Mouse (Mus musculus) midbrain, embryonic 15.5 days (tissue): Measurements from ENCODE around the gene 4933434E20Rik. TPM values are rescaled to one million over a fixed set of nuclear protein-coding genes. Genes with fewer than 3 reads are reported as not detected.

ENCODE experiments used
- ATAC-seq: fragments of 200-750 bp; cut with Nextera tagmentation; replicated peaks from 2 replicates; pipeline ENCODE4 v1.8.0; 2017; ENCODE audit warnings: moderate TSS enrichment
- H3K27ac ChIP-seq: fragments of 300-500 bp; sonication (generic); 2 replicates; pipeline ENCODE4 v1.5.1; 2015; ENCODE audit warnings: mild to moderate bottlenecking, inconsistent platforms
- H3K27me3 ChIP-seq: fragments of 300-500 bp; sonication (generic); replicated peaks from 2 replicates; pipeline ENCODE4 v1.6.1; 2015; ENCODE audit warnings: inconsistent platforms
- H3K36me3 ChIP-seq: fragments of 300-500 bp; sonication (generic); replicated peaks from 2 replicates; pipeline ENCODE4 v1.6.1; 2015; ENCODE audit warnings: inconsistent platforms
- H3K4me1 ChIP-seq: fragments of 300-500 bp; sonication (generic); 2 replicates; pipeline ENCODE4 v1.6.1; 2015; ENCODE audit warnings: inconsistent platforms
- H3K4me2 ChIP-seq: fragments of 300-500 bp; sonication (generic); 2 replicates; pipeline ENCODE4 v1.6.1; 2015; ENCODE audit warnings: inconsistent platforms, mild to moderate bottlenecking, moderate library complexity
- H3K4me3 ChIP-seq: fragments of 300-500 bp; sonication (generic); 2 replicates; pipeline ENCODE4 v1.5.1; 2015; ENCODE audit warnings: mild to moderate bottlenecking, inconsistent platforms
- H3K9ac ChIP-seq: fragments of 300-500 bp; sonication (generic); 2 replicates; pipeline ENCODE4 v1.6.1; 2015; ENCODE audit warnings: mild to moderate bottlenecking, inconsistent platforms
- H3K9me3 ChIP-seq: fragments of 300-500 bp; sonication (generic); 2 replicates; pipeline ENCODE4 v1.6.1; 2016; ENCODE audit warnings: inconsistent platforms
- WGBS: fragments of 180-500 bp; shearing (Covaris S2); methylation state at CpG from one replicate; pipeline ENCODE4 v1.1.7; 2015; ENCODE audit warnings: mixed read lengths; 5-methylcytosine and 5-hydroxymethylcytosine counted together
- polyA plus RNA-seq: library from polyadenylated mRNA; unstranded; fragments of >200 nt; fragmentation: Nextera tagmentation; extraction: Ambion mirVana; gene quantifications from 2 replicates; pipeline ENCODE4 v1.2.1, GENCODE M21; 2015

Gene 4933434E20Rik
- polyA plus RNA-seq, 1 experiment from 2014 or later = 210 TPM

GRCm38 (mm10) chr3:90083698-90084324, 32.4 kb downstream of the 4933434E20Rik start:
- WGBS = 41% methylated on average over 3 of the region's 3 CpGs
- H3K9ac ChIP-seq = no peak overlapping the region

DNA sequence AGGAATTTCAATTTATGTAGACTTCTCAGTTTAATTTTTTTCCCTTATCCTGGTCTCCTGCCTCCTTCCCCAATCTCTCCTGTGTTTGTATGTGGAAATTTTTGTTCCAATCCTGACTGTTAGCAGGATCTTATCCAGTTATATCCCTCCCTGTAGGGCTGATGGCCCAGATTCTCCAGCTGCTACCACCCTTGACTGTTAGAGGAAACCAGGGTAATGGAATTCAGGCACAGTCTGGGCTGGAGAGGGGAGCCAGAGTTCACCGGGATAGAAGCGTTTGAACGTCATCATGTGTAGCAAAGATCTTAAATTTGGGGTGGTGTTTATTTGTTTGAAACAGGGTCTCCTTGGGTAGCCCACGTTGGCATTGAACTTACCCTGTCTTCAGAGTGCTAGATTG, 33.4 kb downstream of the 4933434E20Rik start:
- Histone ChIP-seq H3K4me2 (no peak overlapping the region), H3K36me3 (peaks cover 27% of the 10 kb centered on the region), H3K9me3 (no peaks in the 10 kb centered on the region), H3K27me3 (no peaks in the 10 kb centered on the region), H3K9ac (no peak overlapping the region), H3K27ac (no peak overlapping the region), H3K4me1 (peaks cover 48% of the 10 kb centered on the region), H3K4me3 (no peak overlapping the region)
- ATAC-seq = no peak
- 89% methylated on average over 4 of the region's 4 CpGs for WGBS

More at GRCm38 (mm10) chr3:90083698-90084324, 32.4 kb downstream of the 4933434E20Rik start:
- Histone ChIP-seq H3K36me3 (peaks cover 18% of the 10 kb centered on the region), H3K9me3 (no peaks in the 10 kb centered on the region), H3K27me3 (no peaks in the 10 kb centered on the region), H3K4me2 (no peak overlapping the region; the same call in 1 of the 2 replicates), H3K4me3 (no peak overlapping the region), H3K27ac (peak overlapping the region; percentile 67), H3K4me1 (peaks cover 51% of the 10 kb centered on the region)
- ATAC-seq = no peak

DNA sequence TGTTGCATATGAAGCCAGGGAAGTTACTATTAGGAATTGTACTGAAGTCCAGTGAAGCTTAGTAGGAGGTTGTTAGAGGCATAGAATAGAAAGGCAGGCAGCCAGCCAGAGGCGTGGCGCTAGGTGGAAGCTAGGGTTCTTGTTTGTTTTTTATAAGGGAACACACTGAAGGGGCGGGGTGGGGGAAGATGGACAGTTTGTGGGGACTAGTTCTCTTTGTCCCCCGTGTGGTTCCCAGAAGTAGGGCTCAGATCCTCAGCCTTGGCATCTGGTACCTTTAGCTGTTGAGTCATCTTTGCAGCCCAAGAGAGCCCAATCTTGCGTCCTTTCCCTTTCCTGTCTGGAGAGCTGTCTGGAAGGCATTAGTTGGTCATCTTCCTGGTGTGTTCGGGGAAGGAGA, 33.8 kb downstream of the 4933434E20Rik start:
- no peaks in the 10 kb centered on the region for H3K27me3 ChIP-seq
- no peak overlapping the region for H3K27ac ChIP-seq
- WGBS = 90% methylated on average over 6 of the region's 6 CpGs
- no peaks in the 10 kb centered on the region for H3K9me3 ChIP-seq
- H3K4me1 ChIP-seq = peaks cover 48% of the 10 kb centered on the region
- ATAC-seq = no peak
- H3K4me2 ChIP-seq = no peak overlapping the region
- no peak overlapping the region for H3K4me3 ChIP-seq
- no peak overlapping the region for H3K9ac ChIP-seq
- peaks cover 32% of the 10 kb centered on the region for H3K36me3 ChIP-seq

GRCm38 (mm10) chr3:90086068-90086467, 34.6 kb downstream of the 4933434E20Rik start:
- Histone ChIP-seq H3K4me2 (no peak overlapping the region), H3K36me3 (peaks cover 35% of the 10 kb centered on the region), H3K27ac (no peak overlapping the region), H3K4me1 (peaks cover 40% of the 10 kb centered on the region), H3K4me3 (no peak overlapping the region), H3K9ac (no peak overlapping the region), H3K9me3 (no peaks in the 10 kb centered on the region), H3K27me3 (no peaks in the 10 kb centered on the region)
- WGBS = 93% methylated on average over 5 of the region's 5 CpGs
- no peak for ATAC-seq

GRCm38 (mm10) chr3:90088617-90089016, 37.2 kb downstream of the 4933434E20Rik start:
- no peak overlapping the region for H3K4me2 ChIP-seq
- H3K27me3 ChIP-seq = no peaks in the 10 kb centered on the region
- peaks cover 15% of the 10 kb centered on the region for H3K4me1 ChIP-seq
- WGBS = 98% methylated on average over 2 of the region's 2 CpGs
- H3K27ac ChIP-seq = no peak overlapping the region
- no peak for ATAC-seq
- H3K9me3 ChIP-seq = no peaks in the 10 kb centered on the region
- no peak overlapping the region for H3K9ac ChIP-seq
- no peak overlapping the region for H3K4me3 ChIP-seq
- H3K36me3 ChIP-seq = peaks cover 58% of the 10 kb centered on the region

DNA sequence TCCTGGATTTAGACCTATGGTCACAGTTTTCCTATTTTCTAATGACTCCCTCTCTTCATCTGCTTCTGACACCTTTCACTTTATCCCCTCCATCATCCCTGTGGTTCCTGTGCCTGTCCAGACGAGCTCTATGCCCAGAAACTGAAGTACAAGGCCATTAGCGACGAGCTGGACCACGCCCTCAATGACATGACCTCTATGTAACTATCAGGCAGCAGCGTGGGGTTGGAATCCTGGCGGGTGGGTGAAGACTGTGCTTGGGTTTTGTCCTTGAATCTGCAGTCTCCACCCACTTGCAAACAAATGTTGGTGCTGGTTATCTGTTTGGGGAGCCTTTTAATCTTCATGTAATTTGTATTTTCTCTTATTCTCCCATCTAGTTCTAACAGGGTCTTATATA, 39.5 kb downstream of the 4933434E20Rik start:
- H3K9ac ChIP-seq = no peak overlapping the region
- ATAC-seq = no peak
- no peak overlapping the region for H3K4me3 ChIP-seq
- H3K27me3 ChIP-seq = no peaks in the 10 kb centered on the region
- peaks cover 58% of the 10 kb centered on the region for H3K36me3 ChIP-seq
- WGBS = 95% methylated on average over 6 of the region's 6 CpGs
- H3K9me3 ChIP-seq = no peaks in the 10 kb centered on the region
- no peak overlapping the region for H3K27ac ChIP-seq
- no peaks in the 10 kb centered on the region for H3K4me1 ChIP-seq
- no peak overlapping the region for H3K4me2 ChIP-seq

DNA sequence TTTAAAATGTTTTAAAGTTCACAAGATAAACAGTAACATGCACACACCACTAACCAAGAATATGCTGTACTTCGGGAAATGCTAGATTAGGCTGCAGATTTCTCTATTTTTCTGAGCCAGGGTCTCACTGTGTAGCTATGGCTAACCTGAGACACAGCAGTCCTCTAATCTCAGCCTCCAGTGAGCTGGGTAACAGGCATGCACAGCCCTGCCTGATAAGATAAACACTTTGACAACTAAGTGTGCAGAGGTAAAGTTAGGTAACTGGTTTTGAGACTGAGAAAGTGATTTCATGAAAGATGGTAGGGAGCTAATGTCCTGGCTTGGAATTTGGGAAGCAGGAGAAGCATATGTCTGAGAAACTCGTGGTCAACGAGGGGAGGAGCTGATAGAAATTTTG, 43.0 kb downstream of the 4933434E20Rik start:
- ATAC-seq = no peak
- H3K4me2 ChIP-seq = no peak overlapping the region
- no peaks in the 10 kb centered on the region for H3K4me1 ChIP-seq
- H3K9me3 ChIP-seq = no peaks in the 10 kb centered on the region
- no peak overlapping the region for H3K9ac ChIP-seq
- H3K27me3 ChIP-seq = no peaks in the 10 kb centered on the region
- WGBS = 95% methylated on average over 3 of the region's 3 CpGs
- peaks cover 50% of the 10 kb centered on the region for H3K36me3 ChIP-seq
- no peak overlapping the region for H3K27ac ChIP-seq
- H3K4me3 ChIP-seq = no peak overlapping the region

GRCm38 (mm10) chr3:90097928-90098327, 46.5 kb downstream of the 4933434E20Rik start:
- Histone ChIP-seq H3K4me1 (no peaks in the 10 kb centered on the region), H3K4me2 (no peak overlapping the region), H3K4me3 (no peak overlapping the region), H3K36me3 (peaks cover 25% of the 10 kb centered on the region; the same call in 1 of the 2 replicates), H3K27ac (no peak overlapping the region), H3K9ac (no peak overlapping the region), H3K27me3 (no peaks in the 10 kb centered on the region), H3K9me3 (no peaks in the 10 kb centered on the region)
- WGBS = 89% methylated on average over 5 of the region's 5 CpGs
- ATAC-seq = no peak

DNA sequence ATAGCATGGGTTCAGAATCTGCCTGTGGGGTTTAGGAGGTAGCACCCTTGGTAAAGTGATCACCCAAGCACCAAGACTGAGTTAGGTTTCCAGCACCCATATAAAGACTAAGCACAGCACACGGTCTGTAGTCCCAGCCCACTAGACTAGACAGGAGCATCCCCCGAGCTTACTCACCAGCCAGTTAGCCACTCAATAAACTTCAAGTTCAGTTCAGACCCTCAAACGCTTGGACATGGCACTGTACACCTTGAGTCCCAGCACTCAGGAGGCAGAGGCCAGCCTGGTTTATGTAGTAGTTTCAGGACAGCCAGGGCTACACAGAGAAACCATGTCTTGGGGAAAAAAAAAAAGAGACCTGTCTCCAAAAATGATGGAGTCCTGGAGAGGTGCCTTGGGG, 49.6 kb downstream of the 4933434E20Rik start:
- H3K4me3 ChIP-seq = no peak overlapping the region
- H3K9ac ChIP-seq = no peak overlapping the region
- H3K4me2 ChIP-seq = no peak overlapping the region
- 94% methylated on average over 3 of the region's 3 CpGs for WGBS
- H3K27ac ChIP-seq = no peak overlapping the region
- no peaks in the 10 kb centered on the region for H3K4me1 ChIP-seq
- H3K36me3 ChIP-seq = peaks cover 20% of the 10 kb centered on the region; the same call in 1 of the 2 replicates
- ATAC-seq = no peak
- no peaks in the 10 kb centered on the region for H3K27me3 ChIP-seq
- H3K9me3 ChIP-seq = no peaks in the 10 kb centered on the region

DNA sequence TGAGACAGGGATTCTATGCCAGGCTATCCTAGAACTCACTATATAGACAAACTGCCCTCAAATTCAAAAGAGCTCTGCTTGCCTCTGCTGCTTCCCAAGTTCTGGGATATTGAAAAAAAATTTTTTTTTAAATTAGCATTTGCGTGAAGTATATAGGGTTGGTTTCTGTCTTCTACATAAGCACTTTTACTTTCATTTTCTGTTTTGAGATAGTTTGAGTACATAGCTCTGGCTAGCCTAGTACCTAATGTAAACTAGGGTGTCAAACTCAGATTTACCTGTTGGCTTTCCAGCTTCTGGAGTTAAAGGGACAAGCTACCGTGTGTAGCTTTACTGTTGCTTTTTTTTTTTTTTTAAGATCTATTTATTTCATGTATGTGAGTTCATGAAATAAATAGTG, 50.2 kb downstream of the 4933434E20Rik start:
- 96% methylated on average over 2 of the region's 2 CpGs for WGBS

DNA sequence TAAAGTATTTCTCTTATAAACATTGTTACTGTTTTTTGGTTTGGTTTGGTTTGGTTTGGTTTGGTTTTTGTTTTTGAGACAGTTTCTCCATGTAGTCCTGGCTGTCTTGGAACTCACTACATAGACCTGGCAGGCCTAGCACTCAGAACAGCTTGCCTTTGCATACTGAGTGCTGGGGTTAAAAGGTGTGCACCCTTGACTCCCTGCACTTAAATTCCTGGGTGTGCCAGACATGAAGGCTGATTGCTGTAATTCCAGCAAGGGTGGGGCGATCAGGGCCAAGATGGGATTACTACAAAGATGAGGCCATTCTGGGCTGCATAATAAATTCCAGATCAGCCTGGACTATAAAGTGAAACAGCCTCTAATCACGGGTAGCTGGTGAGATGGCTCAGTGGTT, 50.8 kb downstream of the 4933434E20Rik start:
- Histone ChIP-seq H3K27ac (no peak overlapping the region), H3K9me3 (no peaks in the 10 kb centered on the region), H3K9ac (no peak overlapping the region), H3K4me3 (no peak overlapping the region), H3K36me3 (peaks cover 20% of the 10 kb centered on the region; the same call in 1 of the 2 replicates), H3K4me2 (no peak overlapping the region), H3K27me3 (no peaks in the 10 kb centered on the region), H3K4me1 (no peaks in the 10 kb centered on the region)
- ATAC-seq = no peak
- WGBS = 94% methylated on average over 2 of the region's 2 CpGs

More for the DNA sequence above, 50.2 kb downstream of the 4933434E20Rik start:
- Histone ChIP-seq H3K9ac (no peak overlapping the region), H3K27me3 (no peaks in the 10 kb centered on the region), H3K9me3 (no peaks in the 10 kb centered on the region), H3K4me2 (no peak overlapping the region), H3K27ac (no peak overlapping the region), H3K4me1 (no peaks in the 10 kb centered on the region), H3K4me3 (no peak overlapping the region), H3K36me3 (peaks cover 20% of the 10 kb centered on the region; the same call in 1 of the 2 replicates)
- ATAC-seq = no peak

- 90% methylated on average over 2 of the region's 2 CpGs for WGBS
- no peaks in the 10 kb centered on the region for H3K27me3 ChIP-seq
- no peak overlapping the region for H3K9ac ChIP-seq
- no peaks in the 10 kb centered on the region for H3K9me3 ChIP-seq
- no peak for ATAC-seq
- peaks cover 16% of the 10 kb centered on the region; the same call in 1 of the 2 replicates for H3K36me3 ChIP-seq
- no peak overlapping the region for H3K27ac ChIP-seq
- H3K4me1 ChIP-seq = no peaks in the 10 kb centered on the region
- H3K4me3 ChIP-seq = no peak overlapping the region
- H3K4me2 ChIP-seq = no peak overlapping the region
Observed at GRCm38 (mm10) chr3:90103176-90103575, 51.7 kb downstream of the 4933434E20Rik start.

DNA sequence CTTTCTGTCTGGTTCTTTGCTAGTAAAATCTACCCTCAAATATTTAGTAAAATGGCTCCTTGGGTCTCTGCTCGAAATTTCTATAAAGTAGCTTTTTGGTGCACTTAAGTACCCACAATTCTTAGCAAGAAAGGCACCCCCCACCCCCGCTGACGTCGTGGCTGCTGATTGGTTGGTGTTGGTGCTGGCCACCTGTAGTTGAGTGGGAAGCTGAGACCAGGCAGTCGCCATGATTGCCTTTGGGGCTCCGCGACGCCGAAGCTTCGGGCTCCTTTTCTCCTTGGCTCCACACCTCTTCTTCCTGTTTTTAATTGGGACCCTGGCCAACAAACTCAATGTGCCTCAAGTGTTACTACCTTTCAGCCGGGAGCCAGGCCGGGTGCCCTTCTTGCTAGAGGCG, 52.5 kb downstream of the 4933434E20Rik start, which contains the start of gene Nup210l:
Gene Nup210l (plus strand): TSS at position 195 of the 400 bp plus-strand sequence.
- Histone ChIP-seq H3K4me1 (no peaks in the 10 kb centered on the region), H3K27me3 (no peaks in the 10 kb centered on the region), H3K9ac (no peak within 1 kb of the TSS), H3K4me3 (no peak within 1 kb of the TSS), H3K9me3 (no peaks in the 10 kb centered on the region), H3K36me3 (peaks cover 9% of the 10 kb centered on the region; the same call in 1 of the 2 replicates), H3K27ac (no peak within 1 kb of the TSS), H3K4me2 (no peak within 1 kb of the TSS)
- WGBS = 82% methylated on average over 13 of the region's 13 CpGs
- ATAC-seq = no peak
